Mouse (Mus musculus): ENCODE results near the gene Wdr13. TPM values are rescaled to one million over a fixed set of nuclear protein-coding genes. Genes with fewer than 3 reads are reported as not detected.

Gene Wdr13
- polyA plus RNA-seq, 1 experiment: 78.2 TPM

DNA sequence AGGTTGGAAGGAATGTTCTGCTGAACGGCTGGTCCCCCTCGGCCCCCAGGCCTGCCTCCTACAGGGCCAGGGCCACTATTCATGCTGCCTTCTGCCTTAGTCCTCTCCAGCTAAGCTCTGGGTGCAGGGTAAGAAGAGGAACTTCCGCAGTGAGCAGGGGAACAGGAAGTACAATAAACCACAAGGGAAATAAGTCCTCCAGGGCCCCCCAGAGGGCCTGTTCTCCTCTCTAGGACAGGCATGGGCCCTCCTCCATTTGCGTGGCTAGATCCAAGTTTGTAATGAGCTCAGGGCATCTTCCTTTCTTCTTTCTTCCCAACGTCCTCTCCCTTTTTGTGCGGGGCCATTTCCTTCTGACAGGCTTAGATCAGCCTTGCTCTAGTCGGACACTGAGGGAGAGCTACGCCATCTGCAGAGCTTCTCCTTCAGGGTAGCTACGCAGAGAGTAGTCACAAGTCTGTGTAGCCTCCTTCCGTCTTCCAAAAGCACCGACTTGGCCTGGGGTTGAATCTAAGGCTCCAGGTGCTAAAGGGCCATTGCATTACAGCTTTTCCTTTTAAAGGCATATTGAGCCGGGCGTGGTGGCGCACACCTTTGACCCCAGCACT lies 42.2 kb downstream of the Wdr13 start, which contains the start of gene Was:
TSS of gene Was (minus strand) at position 153 of the 608 bp plus-strand sequence.
- Histone ChIP-seq H3K36me3 (ENCODE audit: control insufficient read depth, insufficient read depth, low read length) (no peaks in the 10 kb centered on the region), H3K4me1 (ENCODE audit: control insufficient read depth, insufficient read depth, low read length) (no peaks in the 10 kb centered on the region), H3K27me3 (ENCODE audit: control insufficient read depth, insufficient read depth, low read length) (no peaks in the 10 kb centered on the region), H3K27ac (ENCODE audit: control insufficient read depth, insufficient read depth, low read depth, low read length) (no peak within 1 kb of the TSS), H3K4me3 (ENCODE audit: control insufficient read depth, low read depth, low read length) (no peak within 1 kb of the TSS)
- TF ChIP-seq CTCF (IDR thresholded peaks at IDR 0.05; ENCODE audit: control insufficient read depth, insufficient read depth, insufficient replicate concordance, low read depth, low read length) (no peak), POLR2A (IDR thresholded peaks at IDR 0.05; ENCODE audit: control insufficient read depth, low read depth, low read length) (no peak)

DNA sequence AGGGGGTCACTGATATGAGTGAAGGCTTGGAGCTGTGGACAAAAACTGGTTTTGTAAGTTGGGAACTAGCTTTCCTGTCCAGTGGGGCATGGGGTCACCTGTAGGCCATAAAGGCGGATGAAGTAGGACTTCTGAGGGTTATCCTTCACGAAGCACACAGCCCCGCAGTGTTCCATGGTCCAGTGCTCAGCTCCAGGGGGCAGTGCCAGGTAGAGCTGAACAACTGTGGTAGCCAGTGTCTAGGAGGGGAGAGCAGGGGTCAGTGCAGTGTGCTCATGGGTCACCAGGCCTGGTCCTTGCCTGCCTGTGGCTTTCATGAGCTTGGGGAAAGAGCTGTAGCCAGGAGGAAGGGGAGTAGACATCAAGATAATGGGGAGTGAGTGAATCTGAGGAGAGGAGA lies 42.9 kb downstream of the Wdr13 start:
- H3K27ac ChIP-seq (ENCODE audit: control insufficient read depth, insufficient read depth, low read depth, low read length): no peak overlapping the region

DNA sequence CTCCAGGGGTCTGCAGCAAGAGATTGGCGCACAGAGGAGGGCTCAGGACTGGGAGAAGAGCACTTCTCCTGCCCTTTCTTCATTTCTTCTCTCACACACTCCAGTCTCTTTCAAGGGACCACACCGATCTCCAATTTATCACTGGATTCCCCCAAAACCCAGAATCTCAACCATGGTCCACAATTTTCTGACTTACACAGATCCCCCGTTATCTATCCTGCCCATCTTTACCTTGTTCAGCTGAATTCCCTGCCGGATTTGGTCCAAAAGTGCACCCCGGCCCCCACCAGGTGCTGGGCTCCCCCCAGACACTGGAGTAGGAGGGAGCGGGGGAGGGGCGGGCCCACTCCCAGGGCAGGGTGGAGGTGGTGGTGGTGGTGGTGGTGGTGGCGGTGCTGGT lies 47.1 kb downstream of the Wdr13 start:
- H3K4me3 ChIP-seq (ENCODE audit: control insufficient read depth, low read depth, low read length): no peak overlapping the region
- no peaks in the 10 kb centered on the region for H3K4me1 ChIP-seq (ENCODE audit: control insufficient read depth, insufficient read depth, low read length)
- no peak overlapping the region for H3K27ac ChIP-seq (ENCODE audit: control insufficient read depth, insufficient read depth, low read depth, low read length)
- no peaks in the 10 kb centered on the region for H3K36me3 ChIP-seq (ENCODE audit: control insufficient read depth, insufficient read depth, low read length)
- TF ChIP-seq CTCF (IDR thresholded peaks at IDR 0.05; ENCODE audit: control insufficient read depth, insufficient read depth, insufficient replicate concordance, low read depth, low read length) (no peak), POLR2A (IDR thresholded peaks at IDR 0.05; ENCODE audit: control insufficient read depth, low read depth, low read length) (no peak)
- no peaks in the 10 kb centered on the region for H3K27me3 ChIP-seq (ENCODE audit: control insufficient read depth, insufficient read depth, low read length)

More for the DNA sequence above, 42.9 kb downstream of the Wdr13 start:
- TF ChIP-seq CTCF (IDR thresholded peaks at IDR 0.05; ENCODE audit: control insufficient read depth, insufficient read depth, insufficient replicate concordance, low read depth, low read length) (no peak), POLR2A (IDR thresholded peaks at IDR 0.05; ENCODE audit: control insufficient read depth, low read depth, low read length) (no peak)
- Histone ChIP-seq H3K27me3 (ENCODE audit: control insufficient read depth, insufficient read depth, low read length) (no peaks in the 10 kb centered on the region), H3K36me3 (ENCODE audit: control insufficient read depth, insufficient read depth, low read length) (no peaks in the 10 kb centered on the region), H3K4me1 (ENCODE audit: control insufficient read depth, insufficient read depth, low read length) (no peaks in the 10 kb centered on the region), H3K4me3 (ENCODE audit: control insufficient read depth, low read depth, low read length) (no peak overlapping the region)

DNA sequence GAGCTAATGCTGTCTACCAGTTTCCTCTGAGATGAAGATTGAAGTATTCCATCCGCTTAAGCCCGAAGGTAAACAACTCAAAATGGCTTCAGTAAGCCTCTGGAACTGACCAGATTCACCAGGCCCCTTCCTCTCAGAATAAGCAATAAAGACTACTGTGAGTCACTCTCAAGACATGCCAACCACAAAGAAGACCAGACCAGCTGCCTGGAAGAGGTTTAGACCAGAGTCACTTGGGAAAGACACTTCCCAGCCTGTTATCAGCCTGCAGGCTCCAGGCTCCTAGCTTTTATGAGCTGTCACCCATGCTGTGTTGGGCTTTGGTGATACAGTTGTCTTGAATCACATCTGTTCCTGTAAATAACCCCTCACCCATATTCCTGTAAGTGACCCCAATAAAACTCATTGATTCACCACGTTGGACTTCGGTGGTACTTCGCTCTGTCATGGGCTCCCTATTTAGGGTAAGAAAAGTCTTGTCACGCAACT lies 47.9 kb downstream of the Wdr13 start:
- Histone ChIP-seq H3K4me3 (ENCODE audit: control insufficient read depth, low read depth, low read length) (no peak overlapping the region), H3K36me3 (ENCODE audit: control insufficient read depth, insufficient read depth, low read length) (no peaks in the 10 kb centered on the region), H3K27me3 (ENCODE audit: control insufficient read depth, insufficient read depth, low read length) (no peaks in the 10 kb centered on the region), H3K4me1 (ENCODE audit: control insufficient read depth, insufficient read depth, low read length) (no peaks in the 10 kb centered on the region), H3K27ac (ENCODE audit: control insufficient read depth, insufficient read depth, low read depth, low read length) (no peak overlapping the region)
- TF ChIP-seq POLR2A (IDR thresholded peaks at IDR 0.05; ENCODE audit: control insufficient read depth, low read depth, low read length) (no peak), CTCF (IDR thresholded peaks at IDR 0.05; ENCODE audit: control insufficient read depth, insufficient read depth, insufficient replicate concordance, low read depth, low read length) (no peak)

DNA sequence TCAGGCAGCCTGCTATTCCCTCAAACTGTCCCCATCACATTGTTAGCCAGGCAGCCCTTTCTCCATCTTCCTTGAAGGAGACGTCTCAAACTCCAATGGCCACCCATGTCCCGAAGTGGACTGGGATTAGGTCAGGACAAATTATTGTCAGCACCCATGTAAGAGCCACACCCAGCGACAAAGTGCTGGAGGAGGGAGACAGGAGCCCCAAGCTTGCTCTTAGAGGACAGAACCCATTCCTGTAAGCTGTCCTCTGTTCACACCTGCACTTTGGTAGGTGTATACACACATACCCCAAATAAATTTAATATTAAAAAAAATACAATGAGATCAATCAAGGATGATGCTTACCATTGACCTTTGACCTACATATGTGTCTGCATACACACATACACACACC lies 57.6 kb downstream of the Wdr13 start:
- TF ChIP-seq CTCF (IDR thresholded peaks at IDR 0.05; ENCODE audit: control insufficient read depth, insufficient read depth, insufficient replicate concordance, low read depth, low read length): no peak
- no peak for TF ChIP-seq POLR2A (IDR thresholded peaks at IDR 0.05; ENCODE audit: control insufficient read depth, low read depth, low read length)
- peak overlapping the region; percentile 94 for H3K4me3 ChIP-seq (ENCODE audit: control insufficient read depth, low read depth, low read length)
- no peaks in the 10 kb centered on the region for H3K27me3 ChIP-seq (ENCODE audit: control insufficient read depth, insufficient read depth, low read length)
- peak overlapping the region; percentile 77 for H3K27ac ChIP-seq (ENCODE audit: control insufficient read depth, insufficient read depth, low read depth, low read length)
- H3K36me3 ChIP-seq (ENCODE audit: control insufficient read depth, insufficient read depth, low read length): no peaks in the 10 kb centered on the region
- peaks cover 7% of the 10 kb centered on the region for H3K4me1 ChIP-seq (ENCODE audit: control insufficient read depth, insufficient read depth, low read length)

DNA sequence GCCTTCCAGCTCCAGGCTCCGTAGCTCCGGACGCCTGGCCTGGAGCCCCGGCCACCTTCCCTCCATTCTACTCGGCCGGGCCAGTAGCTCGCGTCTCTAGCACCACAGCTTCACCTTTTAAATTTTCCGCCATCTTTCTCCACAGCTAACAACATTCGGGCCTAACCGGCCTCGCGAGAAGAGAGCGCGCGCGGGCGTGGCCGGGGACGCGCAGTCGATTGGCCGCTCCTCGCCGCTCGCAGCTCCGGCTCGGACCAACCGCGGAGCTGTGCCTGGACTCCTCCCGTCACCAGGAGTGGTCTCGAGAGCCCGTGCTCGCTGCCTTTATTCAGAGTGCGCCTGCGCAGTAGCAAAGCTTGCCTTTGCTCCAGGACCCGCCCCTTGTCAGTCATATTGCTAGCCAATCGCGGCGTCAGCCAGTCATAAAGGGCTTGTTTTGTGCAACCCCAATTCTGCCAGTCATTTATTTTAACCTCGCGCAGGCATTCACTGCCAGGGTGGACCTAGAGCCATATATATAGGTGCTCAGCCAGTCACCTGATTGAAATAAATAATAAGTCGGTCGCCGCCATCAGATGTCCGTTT lies 58.2 kb downstream of the Wdr13 start, which contains the start of gene Suv39h1:
TSS of gene Suv39h1 (minus strand) at position 331 of the 585 bp plus-strand sequence.
- H3K4me1 ChIP-seq (ENCODE audit: control insufficient read depth, insufficient read depth, low read length): peaks cover 7% of the 10 kb centered on the region
- peak within 1 kb of the TSS; percentile 94 for H3K4me3 ChIP-seq (ENCODE audit: control insufficient read depth, low read depth, low read length)
- no peak for TF ChIP-seq CTCF (IDR thresholded peaks at IDR 0.05; ENCODE audit: control insufficient read depth, insufficient read depth, insufficient replicate concordance, low read depth, low read length)
- peak; percentile 69; the same call in 1 of the 2 replicates for TF ChIP-seq POLR2A (IDR thresholded peaks at IDR 0.05; ENCODE audit: control insufficient read depth, low read depth, low read length)
- H3K27me3 ChIP-seq (ENCODE audit: control insufficient read depth, insufficient read depth, low read length): no peaks in the 10 kb centered on the region
- H3K27ac ChIP-seq (ENCODE audit: control insufficient read depth, insufficient read depth, low read depth, low read length): peak within 1 kb of the TSS; percentile 96
- H3K36me3 ChIP-seq (ENCODE audit: control insufficient read depth, insufficient read depth, low read length): no peaks in the 10 kb centered on the region

DNA sequence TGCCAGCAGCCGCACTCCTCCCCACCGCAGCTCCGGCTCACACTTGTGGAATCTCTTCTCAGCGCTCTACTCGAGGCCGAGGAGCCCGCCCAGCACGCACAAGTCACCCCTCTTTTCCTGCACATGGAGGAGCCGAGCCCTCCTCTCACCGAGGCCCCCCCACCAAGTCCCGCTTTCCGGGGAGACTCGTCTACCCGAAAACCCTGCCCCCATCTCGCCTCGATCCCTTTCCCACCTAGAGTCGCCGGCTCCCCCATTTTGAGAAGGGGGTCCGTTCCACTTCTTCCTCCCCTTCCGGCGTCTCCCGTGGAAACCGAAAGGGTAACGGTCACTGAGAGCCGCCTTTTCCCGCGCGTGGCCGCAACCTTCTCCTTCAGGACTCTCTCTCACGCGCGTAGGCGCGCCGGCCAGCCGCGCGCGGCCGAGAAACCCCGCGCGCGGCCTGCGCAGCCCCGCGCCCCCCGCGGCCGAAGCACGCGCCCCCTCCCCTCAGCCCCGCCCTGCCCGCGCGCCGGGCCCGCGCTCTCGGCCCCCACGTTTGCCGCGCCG lies 58.7 kb downstream of the Wdr13 start:
- Histone ChIP-seq H3K4me3 (ENCODE audit: control insufficient read depth, low read depth, low read length) (peak overlapping the region; percentile 94), H3K27me3 (ENCODE audit: control insufficient read depth, insufficient read depth, low read length) (no peaks in the 10 kb centered on the region), H3K27ac (ENCODE audit: control insufficient read depth, insufficient read depth, low read depth, low read length) (peak overlapping the region; percentile 96), H3K36me3 (ENCODE audit: control insufficient read depth, insufficient read depth, low read length) (no peaks in the 10 kb centered on the region), H3K4me1 (ENCODE audit: control insufficient read depth, insufficient read depth, low read length) (peaks cover 7% of the 10 kb centered on the region)
- TF ChIP-seq POLR2A (IDR thresholded peaks at IDR 0.05; ENCODE audit: control insufficient read depth, low read depth, low read length): no peak
- no peak for TF ChIP-seq CTCF (IDR thresholded peaks at IDR 0.05; ENCODE audit: control insufficient read depth, insufficient read depth, insufficient replicate concordance, low read depth, low read length)

Other genes starting within 250 kb of the Wdr13 start
- gene Slc35a2, start 248.9 kb downstream of the Wdr13 start, polyA plus RNA-seq (2012; rRNA removed): 19.8 and 22.3 TPM in 2 replicates
- 6.9 and 7.2 TPM in 2 replicates for gene Pqbp1, start 233.6 kb downstream of the Wdr13 start, polyA plus RNA-seq (2012; rRNA removed)
- gene Timm17b, start 233.5 kb downstream of the Wdr13 start, polyA plus RNA-seq (2012; rRNA removed): 19.0 and 21.0 TPM in 2 replicates
- not detected in 2 replicates for gene Gm10491, start 225.1 kb downstream of the Wdr13 start, polyA plus RNA-seq (2012; rRNA removed)
- not detected in 2 replicates for gene Gm10490, start 223.3 kb downstream of the Wdr13 start, polyA plus RNA-seq (2012; rRNA removed)
- gene Pcsk1n, start 213.1 kb downstream of the Wdr13 start, polyA plus RNA-seq (2012; rRNA removed): 8.2 and 10.0 TPM in 2 replicates
- 0.32 and 0.41 TPM in 2 replicates for gene Eras, start 204.3 kb downstream of the Wdr13 start, polyA plus RNA-seq (2012; rRNA removed)
- 63.1 and 65.4 TPM in 2 replicates for gene Hdac6, start 185.0 kb downstream of the Wdr13 start, polyA plus RNA-seq (2012; rRNA removed)
- gene Gata1, start 154.8 kb downstream of the Wdr13 start, polyA plus RNA-seq (2012; rRNA removed): 16.8 and 22.1 TPM in 2 replicates
- not detected in 2 replicates for gene Glod5, start 114.4 kb downstream of the Wdr13 start, polyA plus RNA-seq (2012; rRNA removed)
- 8.1 and 10.0 TPM in 2 replicates for gene Suv39h1, start 58.1 kb downstream of the Wdr13 start, polyA plus RNA-seq (2012; rRNA removed)
- gene Was, start 42.4 kb downstream of the Wdr13 start, polyA plus RNA-seq (2012; rRNA removed): 0.13 and 0.20 TPM in 2 replicates
- gene Rbm3, start 13.0 kb upstream of the Wdr13 start, polyA plus RNA-seq (2012; rRNA removed): 18.4 and 19.6 TPM in 2 replicates
- gene Tbc1d25, start 43.3 kb upstream of the Wdr13 start, polyA plus RNA-seq (2012; rRNA removed): 16.7 and 18.2 TPM in 2 replicates
- gene Ebp, start 60.6 kb upstream of the Wdr13 start, polyA plus RNA-seq (2012; rRNA removed): 15.2 and 20.9 TPM in 2 replicates
- 14.0 and 20.0 TPM in 2 replicates for gene Porcn, start 73.6 kb upstream of the Wdr13 start, polyA plus RNA-seq (2012; rRNA removed)
- gene Ftsj1, start 119.5 kb upstream of the Wdr13 start, polyA plus RNA-seq (2012; rRNA removed): 4.9 and 5.5 TPM in 2 replicates
- 19.9 and 34.6 TPM in 2 replicates for gene Slc38a5, start 138.2 kb upstream of the Wdr13 start, polyA plus RNA-seq (2012; rRNA removed)
- gene Ssxb10, start 194.5 kb upstream of the Wdr13 start, polyA plus RNA-seq (2012; rRNA removed): 0.17 TPM in 1 of 2 replicates, not detected in the other
- not detected in 2 replicates for gene Ssxb9, start 234.1 kb upstream of the Wdr13 start, polyA plus RNA-seq (2012; rRNA removed)

All from testis, adult 2 months (tissue).